Mouse (Mus musculus) gastrocnemius, postnatal 10 days (tissue): ENCODE data around the gene Ndufaf4. TPM values are rescaled to one million over a fixed set of nuclear protein-coding genes. Genes with fewer than 3 reads are reported as not detected.
"Not testable (repeated sequence)": the region's sequence is repeated elsewhere in the genome, so short reads cannot be mapped to it uniquely, and the experiment has no call there.

Experiments
- DNase-seq: peaks from one replicate; pipeline ENCODE4 v3.0.0; 2021; ENCODE audit warnings: mixed read lengths
- long read RNA-seq, 2 experiments: library from polyadenylated mRNA; stranded (forward); transcript quantifications; one replicate each; pipeline ENCODE4 v2.0.0; 2021
- total RNA-seq, 2 experiments: library from RNA; stranded (reverse); gene quantifications; 2 replicates each; pipeline ENCODE4 v1.2.3; 2021

Gene Ndufaf4
- total RNA-seq, result 10 to 100 TPM; 24.7 to 29.0 TPM
- long read RNA-seq, experiment 1, transcript Ndufaf4-201 (3 exons, 3,632 nt), result major isoform, 23 of 31 reads
- long read RNA-seq, experiment 1, transcript Ndufaf4-202 (2 exons, 2,358 nt), result minor isoform, 5 of 31 reads
- long read RNA-seq, experiment 1, partial matches to known transcripts, result 0 of 31 reads
- long read RNA-seq, experiment 1, other reads (novel, unspliced or antisense), result 3 of 31 reads
- long read RNA-seq, experiment 2, transcript Ndufaf4-202 (2 exons, 2,358 nt), result minor isoform, 5 of 43 reads
- long read RNA-seq, experiment 2, transcript Ndufaf4-201 (3 exons, 3,632 nt), result major isoform, 37 of 43 reads
- long read RNA-seq, experiment 2, partial matches to known transcripts, result 0 of 43 reads
- long read RNA-seq, experiment 2, other reads (novel, unspliced or antisense), result 1 of 43 reads

DNA sequence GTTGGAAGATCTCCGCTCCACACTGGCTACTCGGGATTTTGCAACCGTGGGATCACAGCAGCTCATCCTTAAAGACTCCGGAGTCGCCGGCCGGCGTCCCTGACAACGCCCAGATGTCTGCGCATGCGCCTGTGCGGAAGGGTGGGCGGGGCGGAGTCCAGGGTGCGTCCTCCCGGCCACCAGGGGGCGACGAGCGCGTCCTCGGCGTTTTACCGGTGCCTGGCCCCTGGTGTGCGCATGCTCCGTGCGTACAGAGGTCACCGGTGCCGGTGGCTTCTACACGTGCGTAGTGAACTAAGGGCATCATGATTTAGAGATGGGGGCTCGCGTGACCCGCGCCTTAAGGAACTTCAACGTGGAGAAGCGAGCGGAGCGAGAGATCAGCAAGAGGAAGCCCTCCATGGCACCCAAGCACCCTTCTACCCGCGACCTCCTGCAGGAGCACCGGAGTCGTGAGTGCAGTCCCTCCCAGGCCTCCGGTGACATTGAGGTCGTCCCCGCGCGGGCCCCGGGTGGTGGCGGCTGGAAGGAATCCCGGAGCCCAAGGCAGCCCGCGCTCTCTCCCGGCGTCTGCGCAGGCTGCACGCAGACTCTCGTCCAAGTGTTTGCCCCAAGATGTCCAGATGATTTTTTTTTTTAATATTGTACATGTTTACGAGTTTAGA lies at the start of gene Ndufaf4:
Gene Ndufaf4, plus strand, starts transcription at position 233 of the 665 bp plus-strand sequence.
- DNase-seq, result peak; percentile 100

DNA sequence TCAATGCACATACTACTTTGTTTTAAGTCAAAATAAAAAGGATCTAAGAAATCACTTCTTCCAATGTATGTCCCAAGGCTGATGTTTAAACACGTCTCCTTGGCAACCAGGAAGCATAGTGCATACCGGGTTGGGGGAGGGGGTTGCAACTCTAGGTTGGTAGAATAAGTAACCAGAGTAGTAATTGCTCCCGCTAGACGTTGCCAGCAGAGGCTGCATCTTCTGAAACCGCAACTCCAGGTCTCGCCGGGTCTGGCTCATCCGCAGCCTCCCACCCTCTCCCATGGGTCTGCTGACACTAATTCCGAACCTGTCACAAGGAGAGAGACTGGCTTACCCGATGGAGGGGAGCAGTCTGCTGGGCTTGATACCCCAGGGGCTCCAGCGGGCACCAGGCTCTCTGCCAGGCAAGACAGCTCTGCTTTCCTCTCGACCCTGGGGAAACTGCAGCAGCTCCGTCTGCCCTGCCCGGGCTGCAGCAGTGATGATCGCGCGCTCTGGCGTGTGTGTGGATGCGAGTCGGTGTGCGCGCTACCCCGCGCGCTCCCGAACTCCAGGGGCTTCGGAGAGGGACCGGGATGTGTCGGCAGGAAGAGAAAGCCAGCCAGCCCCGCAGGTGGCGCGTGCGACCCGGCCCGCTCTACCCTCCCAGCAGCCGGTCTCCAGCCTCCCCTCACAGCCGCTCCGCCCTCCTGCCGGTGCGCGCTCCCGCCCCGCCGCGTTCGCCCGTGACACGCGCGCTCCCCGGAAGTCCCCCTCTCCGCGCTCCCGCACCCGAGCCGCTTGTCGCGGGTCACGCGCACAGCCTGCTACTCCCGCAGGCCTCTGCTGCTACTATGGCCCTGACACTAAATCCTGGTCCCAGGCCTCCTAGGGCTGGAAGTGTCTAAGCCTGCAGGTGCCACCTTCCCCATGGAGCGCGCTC lies 47.2 kb upstream of the Ndufaf4 start, which contains the start of gene Klhl32:
Gene Klhl32, minus strand, starts transcription at position 724 of the 925 bp plus-strand sequence.
- DNase-seq, result peak; percentile 60

DNA sequence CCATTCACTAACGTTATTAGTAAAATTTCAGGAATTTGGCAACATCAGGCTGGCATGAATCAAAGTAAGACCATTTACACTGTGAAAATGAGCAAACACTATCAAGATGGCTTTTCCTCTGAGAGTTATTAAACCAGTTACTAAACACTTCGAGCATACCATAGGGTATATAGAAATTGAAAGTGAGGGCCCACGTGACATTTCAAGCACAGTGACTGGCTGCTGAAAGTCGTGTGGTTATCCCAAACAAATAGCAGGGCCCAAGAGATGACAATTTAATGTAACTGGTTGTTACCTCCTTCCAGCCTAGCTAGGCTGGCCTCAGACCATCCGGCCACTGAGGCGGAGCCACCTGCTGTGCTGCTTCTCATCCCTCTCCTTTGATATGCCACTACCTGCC lies 32.2 kb upstream of the Ndufaf4 start:
- no peak for DNase-seq

DNA sequence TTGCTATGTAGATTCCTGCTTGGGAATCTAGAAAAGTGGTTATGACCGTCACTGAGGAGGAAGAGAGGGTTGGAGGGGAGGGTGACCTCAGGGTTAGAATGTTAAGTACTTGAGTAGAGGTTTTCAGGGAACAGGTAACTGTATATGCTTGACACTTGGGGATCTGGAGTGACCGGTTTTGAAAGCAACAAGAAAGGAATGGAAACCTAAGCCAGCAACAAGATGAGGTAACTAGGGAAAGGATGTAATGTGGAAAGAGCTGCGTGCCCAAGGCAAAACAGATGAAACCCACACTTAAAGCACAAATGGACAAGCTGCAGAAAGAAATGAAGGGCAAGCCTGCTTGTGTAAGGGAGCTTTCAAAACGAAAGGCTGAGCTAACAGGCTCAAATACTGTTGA lies 28.7 kb upstream of the Ndufaf4 start:
- no peak for DNase-seq

DNA sequence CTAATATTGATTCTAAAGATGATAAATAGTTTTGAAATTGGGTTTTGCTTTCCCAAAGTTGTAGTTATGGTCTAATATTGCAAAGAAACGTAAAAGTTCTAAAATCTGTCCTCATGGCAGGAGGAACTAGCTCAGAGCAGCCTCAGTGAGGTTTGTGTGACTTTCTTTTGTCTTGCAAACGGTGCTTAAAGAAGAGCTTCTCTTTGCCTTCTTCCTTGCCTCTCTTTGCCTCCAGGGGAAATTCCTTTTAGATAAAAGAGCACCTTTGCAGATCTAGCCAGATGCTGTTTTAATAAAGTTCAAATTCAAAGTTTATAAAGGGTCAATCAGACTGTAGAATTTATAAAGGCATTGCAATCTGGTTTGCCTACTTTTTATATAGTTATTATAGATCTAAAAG lies 8.5 kb upstream of the Ndufaf4 start:
- DNase-seq, result not testable (repeated sequence)

DNA sequence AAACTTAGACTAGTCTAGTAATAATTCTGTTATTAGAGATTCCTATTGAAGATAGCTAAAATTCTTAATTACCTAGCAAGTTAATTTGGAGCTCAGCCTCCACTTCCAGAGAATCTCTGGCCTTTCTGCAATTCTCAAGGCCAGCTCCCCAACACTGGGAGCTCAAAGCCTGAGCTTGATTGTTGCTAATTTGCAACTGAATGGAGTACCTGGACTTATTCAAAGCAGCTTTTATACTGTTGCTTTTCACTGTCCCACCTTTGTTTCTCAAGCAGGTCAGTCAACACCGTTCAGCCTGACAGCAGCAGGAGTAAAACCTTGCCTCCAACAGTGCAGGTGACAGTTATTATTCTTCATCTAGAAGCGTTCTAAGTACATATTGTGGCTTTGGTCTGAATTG lies 5.6 kb upstream of the Ndufaf4 start:
- not testable (repeated sequence) for DNase-seq

DNA sequence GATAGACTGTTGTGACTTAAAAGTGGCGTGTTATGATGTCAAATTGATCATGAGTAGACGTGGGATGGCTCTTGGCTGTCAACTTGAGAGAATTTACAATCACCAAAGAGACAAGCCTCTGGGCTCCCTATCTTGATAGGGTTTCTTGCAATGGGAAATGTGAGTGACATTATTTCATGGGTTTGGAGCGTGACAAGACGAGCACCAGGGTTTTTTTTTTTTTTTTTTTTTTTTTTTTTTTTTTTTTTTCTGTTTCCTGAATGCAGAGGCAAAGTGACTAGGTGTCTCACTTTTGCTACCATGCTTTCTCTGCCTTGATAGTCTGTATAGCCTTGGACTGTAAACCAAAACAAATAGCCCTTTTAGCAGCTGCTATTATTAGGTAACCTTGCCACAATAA lies 3.3 kb upstream of the Ndufaf4 start:
- DNase-seq, result no peak

DNA sequence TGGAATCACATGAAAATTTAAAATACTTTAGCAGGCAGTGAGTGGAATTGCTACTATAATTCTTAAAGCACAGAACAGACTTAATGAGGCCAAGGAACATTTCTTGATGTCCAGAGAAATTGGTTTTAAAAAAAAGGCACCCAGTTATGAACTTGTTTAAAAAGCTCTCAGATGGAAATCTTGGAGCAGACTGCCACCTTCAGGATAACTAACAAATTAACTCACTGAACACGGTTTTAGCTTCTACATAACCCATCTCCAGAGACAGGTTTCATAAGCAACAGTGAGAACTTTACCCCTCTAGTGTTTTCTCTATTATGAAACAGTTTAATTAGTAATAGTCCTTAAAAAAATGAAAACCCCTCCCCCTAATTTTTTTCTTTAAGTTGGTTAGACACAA lies 1.1 kb upstream of the Ndufaf4 start:
- no peak for DNase-seq

DNA sequence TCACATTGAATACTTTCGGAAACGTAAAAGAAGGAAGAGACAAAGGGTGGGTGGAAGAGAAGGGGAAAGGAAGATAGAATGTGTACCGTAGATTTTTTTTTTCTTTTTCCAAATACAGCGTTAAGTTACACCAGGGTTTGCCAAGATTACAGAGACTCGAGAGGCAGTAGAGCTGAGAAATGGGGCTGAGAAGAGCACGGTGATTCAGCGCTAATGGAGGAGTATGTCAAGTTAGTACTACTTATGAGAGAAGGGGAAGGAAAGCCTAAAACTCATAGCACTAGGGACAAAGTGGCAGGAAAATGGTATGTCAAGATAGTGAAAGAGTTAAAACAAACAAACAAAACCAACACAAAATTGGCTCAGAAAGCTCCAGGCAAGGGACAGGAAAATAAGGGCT lies 532 bp upstream of the Ndufaf4 start:
- no peak for DNase-seq

DNA sequence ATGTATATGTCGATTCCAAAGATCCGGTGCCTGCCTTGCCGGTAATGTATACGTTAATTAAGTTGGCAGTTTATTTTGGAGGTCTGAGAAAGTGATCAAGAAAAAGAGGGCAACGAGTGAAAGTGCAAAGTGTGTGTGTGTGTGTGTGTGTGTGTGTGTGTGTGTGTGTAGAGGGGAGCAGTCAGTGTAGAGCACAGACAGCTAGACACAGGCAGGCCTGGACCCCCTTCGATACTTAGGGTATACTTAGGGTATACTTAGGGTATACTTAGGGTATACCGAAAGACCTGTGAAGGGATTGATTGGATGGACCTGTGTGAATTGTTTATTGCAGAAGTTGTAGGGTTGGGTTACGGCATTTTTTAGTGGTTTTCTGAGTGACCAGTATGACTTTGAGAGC lies 753 bp downstream of the Ndufaf4 start:
- DNase-seq, result no peak

DNA sequence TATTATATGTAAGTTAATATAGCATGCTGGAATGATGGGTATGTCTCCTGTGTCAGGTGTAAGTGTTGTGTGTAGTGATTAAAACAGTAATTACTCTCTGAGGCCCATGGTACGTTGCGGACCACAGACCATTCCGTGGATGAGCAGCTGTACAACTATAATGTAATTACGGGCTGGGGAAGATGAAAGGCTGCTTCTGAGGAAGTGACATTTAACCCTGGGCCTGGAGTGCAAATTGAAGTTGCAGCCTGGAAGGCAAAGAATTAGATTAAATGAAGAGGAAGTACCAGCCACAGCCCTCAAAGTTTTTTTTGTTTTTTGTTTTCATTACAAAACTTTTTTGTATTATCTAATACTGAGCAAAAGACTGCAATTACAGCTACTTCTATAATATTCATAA lies 1.3 kb downstream of the Ndufaf4 start:
- DNase-seq, result no peak

DNA sequence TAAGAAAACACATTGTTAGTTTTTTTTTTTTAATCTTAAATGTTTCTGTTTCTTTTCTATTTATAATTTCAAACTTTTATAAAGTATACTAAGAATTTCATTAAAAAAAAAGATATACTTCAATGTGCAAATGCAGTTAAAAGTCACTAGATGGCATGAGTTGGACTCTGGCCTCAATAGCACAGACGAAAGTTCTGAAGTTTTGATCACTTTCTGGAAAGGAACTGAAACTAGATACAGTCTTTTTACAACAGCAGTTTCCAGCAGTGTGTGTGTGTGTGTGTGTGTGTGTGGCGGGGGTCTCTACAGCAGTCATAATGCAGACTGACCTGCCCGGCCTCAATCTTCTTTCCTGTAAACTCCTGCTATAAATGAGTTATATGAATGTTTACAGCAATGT lies 9.9 kb downstream of the Ndufaf4 start:
- no peak for DNase-seq

DNA sequence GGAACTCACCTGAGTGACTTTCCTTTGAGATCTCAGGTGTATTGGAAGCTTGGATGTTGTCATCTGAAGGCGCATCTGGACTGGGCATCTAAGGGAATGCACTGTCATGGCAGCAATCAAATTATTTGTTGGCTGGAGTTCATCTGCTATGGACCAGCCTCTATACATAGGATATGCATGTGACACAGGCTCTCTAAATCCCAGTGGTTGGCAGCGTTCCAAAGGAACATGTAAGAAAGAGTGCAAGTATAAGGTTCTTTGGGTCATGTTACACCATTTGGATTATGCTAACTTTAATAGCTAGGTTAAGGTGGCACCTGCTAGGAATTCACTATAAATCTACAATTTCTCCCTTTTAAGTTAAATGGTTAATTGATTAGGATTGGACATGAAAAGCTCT lies 17.7 kb downstream of the Ndufaf4 start:
- no peak for DNase-seq

DNA sequence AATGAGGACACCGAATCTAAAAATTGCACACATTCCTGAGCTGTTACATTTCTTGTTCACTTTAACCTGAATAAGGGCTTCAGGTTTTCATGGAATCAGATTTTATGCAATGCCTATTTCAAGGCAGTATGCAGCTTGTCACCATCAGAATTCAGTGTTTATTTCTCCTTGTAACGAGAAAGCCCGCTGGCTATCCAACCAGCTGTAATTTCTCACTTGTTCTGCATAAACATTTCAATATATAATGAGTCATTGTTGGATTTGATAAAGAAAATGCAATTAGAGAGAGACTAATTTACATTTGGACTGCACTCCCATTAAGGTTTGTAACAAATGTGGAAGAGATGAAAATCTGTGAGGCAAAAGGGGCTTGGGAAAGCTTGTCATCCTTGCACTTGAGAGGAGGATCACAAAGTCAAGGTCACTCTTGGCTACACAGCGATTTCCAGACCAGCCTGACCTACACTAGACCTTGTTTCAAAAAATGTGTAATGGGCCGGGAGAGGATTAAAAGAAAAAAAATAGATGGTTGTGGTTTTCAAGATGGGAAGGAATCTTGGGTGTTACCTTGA lies 22.2 kb downstream of the Ndufaf4 start:
- DNase-seq, result no peak

DNA sequence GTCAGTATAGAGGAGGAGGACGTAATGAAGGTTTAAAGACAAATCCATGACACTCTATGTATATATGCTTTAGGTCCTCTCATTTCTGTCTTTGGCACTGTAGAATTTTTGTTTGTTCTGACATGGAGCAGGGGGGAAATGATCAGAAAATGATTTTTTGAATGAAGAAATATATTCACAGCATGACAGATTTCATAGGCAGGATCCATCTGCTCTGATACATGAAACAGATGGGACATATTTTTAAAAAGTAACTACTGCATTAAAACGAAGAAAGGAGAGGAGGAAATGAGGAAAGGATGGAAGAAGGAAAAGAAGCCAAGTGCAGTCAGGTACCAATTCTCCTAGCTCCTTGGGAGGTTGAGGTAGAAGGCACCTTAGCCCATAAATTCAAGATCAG lies 26.8 kb downstream of the Ndufaf4 start:
- DNase-seq, result no peak

DNA sequence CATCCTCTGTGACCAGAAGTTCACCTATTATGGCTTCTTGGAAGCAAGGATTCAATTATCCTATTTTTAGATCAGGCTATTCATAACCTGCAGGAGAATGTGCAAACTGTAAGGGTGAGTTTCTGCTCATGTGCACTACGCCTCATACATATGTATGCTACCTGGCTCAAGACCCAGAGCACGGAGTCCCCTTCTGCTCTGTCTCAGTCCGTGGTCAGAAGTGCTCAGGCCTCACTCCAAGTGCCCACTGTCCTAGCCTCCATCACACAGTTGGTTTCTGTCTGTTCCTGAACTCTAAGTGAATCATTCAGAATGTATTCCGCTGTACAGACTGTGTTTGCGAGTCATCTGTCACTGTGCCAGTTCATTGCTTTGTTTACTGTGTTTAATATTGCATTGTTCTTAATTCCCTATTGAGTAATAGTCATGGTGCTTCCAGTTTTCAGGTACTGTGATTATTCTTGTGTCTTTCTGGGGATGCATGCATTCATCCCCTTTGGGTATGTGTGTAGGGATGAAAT lies 30.4 kb downstream of the Ndufaf4 start:
- no peak for DNase-seq

DNA sequence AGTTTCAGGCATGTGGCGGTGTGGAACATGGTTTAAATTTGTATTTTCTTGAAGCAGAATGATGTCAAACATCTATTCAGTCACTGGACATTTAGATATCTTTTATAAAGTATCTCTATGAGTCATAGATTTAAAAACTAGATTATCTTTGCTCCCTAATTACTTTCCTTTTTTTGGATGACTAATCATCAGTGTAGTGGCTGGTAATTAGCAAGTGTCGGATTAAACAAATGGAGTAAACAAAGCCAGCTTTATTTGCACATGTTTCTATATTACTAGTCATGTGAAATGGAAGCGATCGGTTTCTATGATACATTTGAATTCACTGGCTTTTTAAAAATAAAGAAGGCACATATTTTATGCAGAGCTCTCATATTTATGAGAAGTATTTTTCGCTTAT lies 31.0 kb downstream of the Ndufaf4 start:
- no peak for DNase-seq

DNA sequence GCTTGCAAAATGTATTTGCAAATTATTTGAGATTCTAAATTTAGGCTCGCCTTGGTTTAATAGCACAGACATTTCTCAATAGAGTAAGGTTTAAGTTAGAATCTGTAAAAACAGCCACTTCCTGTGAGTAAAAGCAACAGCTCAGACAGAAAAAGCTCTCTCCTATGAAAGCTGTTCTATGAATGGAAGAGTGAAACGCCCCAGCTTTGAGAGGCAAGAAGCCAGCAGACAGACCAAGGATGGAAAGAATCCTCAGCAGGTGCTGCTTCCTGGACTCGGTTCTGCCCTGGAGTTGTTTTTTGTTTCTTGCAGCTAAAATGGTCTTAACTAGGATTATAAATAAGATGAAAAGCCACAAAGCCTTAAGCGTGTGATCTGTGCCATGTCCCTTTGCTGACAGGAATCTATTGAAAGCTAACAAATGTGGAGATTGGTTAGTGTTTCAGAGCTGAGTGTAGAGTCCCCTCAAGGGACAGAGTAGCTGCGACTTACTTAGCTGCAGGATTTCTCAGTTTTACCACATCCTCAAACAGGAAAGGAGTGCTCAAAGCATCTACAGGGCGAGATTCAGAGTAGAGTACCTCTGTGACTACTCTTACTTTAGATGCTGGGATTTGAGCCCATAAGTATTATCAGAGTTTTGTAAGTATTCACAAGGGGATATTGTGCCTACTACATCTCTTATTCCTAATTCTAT lies 45.0 kb downstream of the Ndufaf4 start:
- no peak for DNase-seq
